Mouse (Mus musculus): ENCODE measurements around the gene Emb. TPM values are rescaled to one million over a fixed set of nuclear protein-coding genes. Genes with fewer than 3 reads are reported as not detected.
"Not testable (repeated sequence)": the region's sequence is repeated elsewhere in the genome, so short reads cannot be mapped to it uniquely, and the experiment has no call there.

Emb gene
- total and polyA plus RNA-seq, 3 experiments = 0.43 to 1.7 TPM; not detected in 1

DNA sequence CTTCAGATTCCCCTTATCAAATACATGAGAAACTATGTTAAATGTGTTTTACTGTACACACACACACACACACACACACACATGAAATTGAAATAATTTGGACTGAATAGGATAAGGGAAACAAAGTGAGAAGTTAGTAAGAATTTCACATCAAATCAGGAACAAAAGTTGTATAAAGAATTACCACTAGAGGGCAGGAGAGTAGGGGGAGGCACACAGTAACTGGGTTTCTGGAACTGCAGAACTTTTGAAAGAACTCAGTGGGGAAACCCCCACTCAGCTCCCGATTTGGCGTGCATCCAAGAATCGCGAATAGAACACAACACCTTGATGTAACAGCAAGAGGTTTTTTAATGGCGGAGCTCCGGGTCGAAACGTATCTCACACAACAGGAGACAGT lies 43.3 kb upstream of the Emb start:
- Histone ChIP-seq H3K36me3 (ENCODE audit: control insufficient read depth in 1 of 2, insufficient read depth in 2 of 2, low read length in 2 of 2) (no peaks in the 10 kb centered on the region), H3K9me3 (replicated peaks; ENCODE audit: insufficient read depth, low read length) (no peaks in the 10 kb centered on the region), H3K27me3 (ENCODE audit: control insufficient read depth in 1 of 2, insufficient read depth in 2 of 2, low read length in 2 of 2) (no peaks in the 10 kb centered on the region), H3K4me3 (ENCODE audit: control insufficient read depth in 1 of 2, insufficient read depth in 1 of 2, low read depth in 2 of 2, low read length in 2 of 2) (no peak overlapping the region), H3K9ac (ENCODE audit: control insufficient read depth, low read depth, low read length, poor library complexity, severe bottlenecking) (no peak overlapping the region), H3K27ac (ENCODE audit: control insufficient read depth, low read depth, low read length) (no peak overlapping the region), H3K4me1 (ENCODE audit: control insufficient read depth in 1 of 2, insufficient read depth in 2 of 2, low read length in 2 of 2) (no peaks in the 10 kb centered on the region), H3K79me2 (ENCODE audit: control insufficient read depth, insufficient read depth, low read length, poor library complexity) (no peaks in the 10 kb centered on the region)
- DNase-seq (ENCODE audit: low read depth, low spot score) = peak; percentile 12
- TF ChIP-seq GABPA (IDR thresholded peaks at IDR 0.05; ENCODE audit: low read depth, low read length) = no peak
- no peak for TF ChIP-seq SMC3 (IDR thresholded peaks at IDR 0.05; ENCODE audit: low read depth, low read length)
- TF ChIP-seq USF2 (IDR thresholded peaks at IDR 0.05; ENCODE audit: borderline replicate concordance in 1 of 2, insufficient read depth in 1 of 2, low read depth in 1 of 2, low read length in 2 of 2) = no peak
- peak in 1 of 3 experiments; percentile 20; a peak in 1 of 6 replicates for TF ChIP-seq CTCF (IDR thresholded peaks at IDR 0.05 in 2 of 3, conservative IDR thresholded peaks at IDR 0.05 in 1 of 3; ENCODE audit: control insufficient read depth in 1 of 3, insufficient read depth in 1 of 3, low read depth in 2 of 3, low read length in 3 of 3, poor library complexity in 1 of 3, severe bottlenecking in 1 of 3)

DNA sequence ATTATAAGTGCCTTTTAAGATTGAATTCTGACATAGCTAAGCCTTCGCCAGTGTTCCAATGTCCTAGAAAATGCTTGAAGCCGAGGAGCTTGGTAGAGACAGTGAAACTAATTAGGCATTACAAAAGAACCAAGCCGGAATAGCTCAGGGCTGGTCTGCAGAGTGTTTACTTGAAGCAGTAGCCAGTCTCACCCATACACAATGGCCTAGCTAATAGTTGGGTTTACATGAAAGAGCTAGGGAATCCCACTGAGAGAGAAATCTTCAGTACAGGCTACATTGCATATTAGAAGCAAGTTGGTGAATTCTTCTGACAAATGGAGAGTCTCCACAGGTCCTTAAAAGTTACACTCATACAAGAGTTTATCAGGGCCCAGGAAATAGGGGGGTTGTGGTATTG lies 27.4 kb upstream of the Emb start:
- H3K27ac ChIP-seq (ENCODE audit: control insufficient read depth, low read depth, low read length); H3K9me3 ChIP-seq (replicated peaks; ENCODE audit: insufficient read depth, low read length); DNase-seq (ENCODE audit: low read depth, low spot score); H3K4me1 ChIP-seq (ENCODE audit: control insufficient read depth in 1 of 2, insufficient read depth in 2 of 2, low read length in 2 of 2); H3K27me3 ChIP-seq (ENCODE audit: control insufficient read depth in 1 of 2, insufficient read depth in 2 of 2, low read length in 2 of 2); H3K4me3 ChIP-seq (ENCODE audit: control insufficient read depth in 1 of 2, insufficient read depth in 1 of 2, low read depth in 2 of 2, low read length in 2 of 2); H3K79me2 ChIP-seq (ENCODE audit: control insufficient read depth, insufficient read depth, low read length, poor library complexity); H3K36me3 ChIP-seq (ENCODE audit: control insufficient read depth in 1 of 2, insufficient read depth in 2 of 2, low read length in 2 of 2); H3K9ac ChIP-seq (ENCODE audit: control insufficient read depth, low read depth, low read length, poor library complexity, severe bottlenecking): not testable (repeated sequence)

DNA sequence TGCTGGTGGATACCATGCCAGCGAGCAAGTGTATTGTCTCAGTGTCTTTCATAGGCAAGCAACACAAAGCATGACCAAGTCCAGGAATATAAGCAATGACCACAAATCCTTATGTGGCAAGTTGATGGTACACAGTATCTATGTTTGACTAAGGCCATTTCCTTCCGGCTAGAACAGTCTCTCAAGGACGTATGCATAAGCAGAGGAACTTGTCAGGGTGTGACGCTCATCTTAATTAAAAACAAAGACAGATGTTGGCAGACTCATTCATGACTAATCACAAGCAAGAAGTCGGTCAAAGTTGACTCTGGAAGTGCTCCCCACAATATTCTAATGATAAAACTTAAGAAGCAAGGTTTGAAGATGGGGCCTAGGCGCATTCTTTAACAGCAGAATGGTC lies 25.0 kb upstream of the Emb start:
- no peak for DNase-seq (ENCODE audit: low read depth, low spot score)
- no peaks in the 10 kb centered on the region for H3K9me3 ChIP-seq (replicated peaks; ENCODE audit: insufficient read depth, low read length)

More for the DNA sequence above, 25.0 kb upstream of the Emb start:
- H3K4me1 ChIP-seq (ENCODE audit: control insufficient read depth in 1 of 2, insufficient read depth in 2 of 2, low read length in 2 of 2) = no peaks in the 10 kb centered on the region
- TF ChIP-seq POLR2AphosphoS5 (IDR thresholded peaks at IDR 0.05; ENCODE audit: borderline replicate concordance, low read depth, low read length) (no peak), MAZ (IDR thresholded peaks at IDR 0.05; ENCODE audit: low read depth, low read length) (no peak), GATA1 (IDR thresholded peaks at IDR 0.05; ENCODE audit: low read depth, low read length) (no peak), ZNF384 (IDR thresholded peaks at IDR 0.05; ENCODE audit: low read depth, low read length) (no peak), E2F4 (IDR thresholded peaks at IDR 0.05; ENCODE audit: borderline replicate concordance, low read depth, low read length) (no peak), RAD21 (IDR thresholded peaks at IDR 0.05; ENCODE audit: low read depth, low read length) (no peak), CTCF (IDR thresholded peaks at IDR 0.05 in 2 of 3, conservative IDR thresholded peaks at IDR 0.05 in 1 of 3; ENCODE audit: control insufficient read depth in 1 of 3, insufficient read depth in 1 of 3, low read depth in 2 of 3, low read length in 3 of 3, poor library complexity in 1 of 3, severe bottlenecking in 1 of 3) (no peak), EP300 (IDR thresholded peaks at IDR 0.05; ENCODE audit: low read depth in 1 of 2, low read length in 2 of 2) (no peak), HCFC1 (IDR thresholded peaks at IDR 0.05; ENCODE audit: low read depth, low read length) (no peak), NELFE (IDR thresholded peaks at IDR 0.05; ENCODE audit: low read depth, low read length) (no peak), POLR2AphosphoS2 (IDR thresholded peaks at IDR 0.05; ENCODE audit: low read length) (no peak), TAL1 (IDR thresholded peaks at IDR 0.05; ENCODE audit: low read length) (no peak), POLR2A (IDR thresholded peaks at IDR 0.05; ENCODE audit: control insufficient read depth in 1 of 2, insufficient read depth in 1 of 2, low read depth in 1 of 2, low read length in 2 of 2, poor library complexity in 1 of 2) (no peak)
- no peak overlapping the region for H3K9ac ChIP-seq (ENCODE audit: control insufficient read depth, low read depth, low read length, poor library complexity, severe bottlenecking)
- no peaks in the 10 kb centered on the region for H3K79me2 ChIP-seq (ENCODE audit: control insufficient read depth, insufficient read depth, low read length, poor library complexity)
- no peak overlapping the region for H3K27ac ChIP-seq (ENCODE audit: control insufficient read depth, low read depth, low read length)
- no peak overlapping the region for H3K4me3 ChIP-seq (ENCODE audit: control insufficient read depth in 1 of 2, insufficient read depth in 1 of 2, low read depth in 2 of 2, low read length in 2 of 2)
- H3K27me3 ChIP-seq (ENCODE audit: control insufficient read depth in 1 of 2, insufficient read depth in 2 of 2, low read length in 2 of 2) = no peaks in the 10 kb centered on the region
- no peaks in the 10 kb centered on the region for H3K36me3 ChIP-seq (ENCODE audit: control insufficient read depth in 1 of 2, insufficient read depth in 2 of 2, low read length in 2 of 2)

Measured in MEL (cell line).